Mouse (Mus musculus) frontal cortex, adult 2 months (tissue): ENCODE measurements around the gene Cox14. TPM values are rescaled to one million over a fixed set of nuclear protein-coding genes. Genes with fewer than 3 reads are reported as not detected.

Experiments used
- DNase-seq, 2 experiments: peaks; one replicate each; pipeline ENCODE4 v3.0.0; 2022; ENCODE audit warnings: low spot score in 1 of 2; ENCODE audit errors: extremely low spot score in 1 of 2
- polyA plus RNA-seq: library from polyadenylated mRNA; depleted of rRNA; stranded (reverse); fragments of >200 nt; gene quantifications from 2 replicates; pipeline ENCODE4 v1.2.3, GENCODE M21; 2012

Cox14 gene
- polyA plus RNA-seq, 1 experiment: 218 TPM

- DNase-seq: peak in 1 of 2 experiments; percentile 69
Observed at GRCm38 (mm10) chr15:99705440-99706048, 19.9 kb upstream of the Cox14 start, which contains the start of gene Gm17349. Gene Gm17349, minus strand, starts transcription at chr15:99705490.

GRCm38 (mm10) chr15:99708176-99708575 is 17.2 kb upstream of the Cox14 start:
- DNase-seq: no peak

- no peak for DNase-seq
Observed at GRCm38 (mm10) chr15:99710221-99711190, 14.9 kb upstream of the Cox14 start.

- no peak for DNase-seq
Observed at GRCm38 (mm10) chr15:99711491-99711890, 13.9 kb upstream of the Cox14 start.

GRCm38 (mm10) chr15:99712666-99713559 is 12.5 kb upstream of the Cox14 start:
- DNase-seq: no peak

- no peak for DNase-seq
Observed at GRCm38 (mm10) chr15:99713569-99713968, 11.8 kb upstream of the Cox14 start.

- DNase-seq: no peak
Observed at GRCm38 (mm10) chr15:99714206-99714605, 11.2 kb upstream of the Cox14 start.

GRCm38 (mm10) chr15:99714858-99715257 is 10.6 kb upstream of the Cox14 start:
- peak; percentile 83 to 96 for DNase-seq

GRCm38 (mm10) chr15:99715361-99715865 is 10.0 kb upstream of the Cox14 start:
- peak in 1 of 2 experiments; percentile 76 for DNase-seq

GRCm38 (mm10) chr15:99715982-99716746 is 9.3 kb upstream of the Cox14 start:
- peak in 1 of 2 experiments; percentile 57 for DNase-seq

GRCm38 (mm10) chr15:99716814-99717213 is 8.6 kb upstream of the Cox14 start:
- DNase-seq: peak in 1 of 2 experiments; percentile 68

GRCm38 (mm10) chr15:99717386-99718334 is 7.8 kb upstream of the Cox14 start, which contains the start of gene Gpd1:
Gene Gpd1, plus strand, starts transcription at chr15:99717515.
- peak in 1 of 2 experiments; percentile 80 for DNase-seq

GRCm38 (mm10) chr15:99718461-99719021 is 6.9 kb upstream of the Cox14 start:
- no peak for DNase-seq

- DNase-seq: no peak
Observed at GRCm38 (mm10) chr15:99719865-99720264, 5.6 kb upstream of the Cox14 start.

- no peak for DNase-seq
Observed at GRCm38 (mm10) chr15:99721921-99722743, 3.3 kb upstream of the Cox14 start.

- DNase-seq: no peak
Observed at GRCm38 (mm10) chr15:99723120-99723514, 2.3 kb upstream of the Cox14 start.
